Mouse (Mus musculus) gastrocnemius, adult 8-10 months (tissue): ENCODE data around the gene Sec61a2. TPM values are rescaled to one million over a fixed set of nuclear protein-coding genes. Genes with fewer than 3 reads are reported as not detected.
A peak's percentile ranks its signal among the peaks of the same experiment; 100 is the strongest.

Experiments used
- DNase-seq, 2 experiments: peaks; one replicate each; pipeline ENCODE4 v3.0.0; 2022; ENCODE audit warnings: low spot score in 2 of 2
- total RNA-seq, 4 experiments: library from RNA; stranded (reverse); gene quantifications; 2 replicates each; pipeline ENCODE4 v1.2.4; 2022

Gene Sec61a2
- total RNA-seq, 4 experiments from 2014 or later: 30.9 to 34.1 (median 33.6) TPM

- no peak for DNase-seq
Observed at GRCm38 (mm10) chr2:5889412-5889811, 5.8 kb downstream of the Sec61a2 start.

- DNase-seq: no peak
Observed at GRCm38 (mm10) chr2:5888865-5889264, 6.4 kb downstream of the Sec61a2 start.

GRCm38 (mm10) chr2:5877446-5877845, 17.8 kb downstream of the Sec61a2 start:
- no peak for DNase-seq

- no peak for DNase-seq
Observed at GRCm38 (mm10) chr2:5869746-5870145, 25.5 kb downstream of the Sec61a2 start.

GRCm38 (mm10) chr2:5867681-5868080, 27.6 kb downstream of the Sec61a2 start:
- no peak for DNase-seq

GRCm38 (mm10) chr2:5862834-5863233, 32.4 kb downstream of the Sec61a2 start, which contains the start of gene Gm13199:
Gene Gm13199, minus strand, starts transcription at chr2:5862934.
- no peak for DNase-seq

- no peak for DNase-seq
Observed at GRCm38 (mm10) chr2:5851866-5852265, 43.4 kb downstream of the Sec61a2 start.

- no peak for DNase-seq
Observed at GRCm38 (mm10) chr2:5851116-5851515, 44.1 kb downstream of the Sec61a2 start.

- no peak for DNase-seq
Observed at GRCm38 (mm10) chr2:5845826-5846225, 49.4 kb downstream of the Sec61a2 start.

GRCm38 (mm10) chr2:5844873-5845631, 50.2 kb downstream of the Sec61a2 start, which contains the start of the genes Nudt5 and Cdc123:
Gene Nudt5, plus strand, starts transcription at chr2:5845019.
Gene Cdc123, minus strand, starts transcription at chr2:5845164.
- peak; percentile 77 to 79 for DNase-seq

GRCm38 (mm10) chr2:5844181-5844872, 50.9 kb downstream of the Sec61a2 start:
- no peak for DNase-seq

GRCm38 (mm10) chr2:5840815-5841214, 54.4 kb downstream of the Sec61a2 start:
- DNase-seq: no peak

- no peak for DNase-seq
Observed at GRCm38 (mm10) chr2:5825265-5825913, 69.8 kb downstream of the Sec61a2 start.

- no peak for DNase-seq
Observed at GRCm38 (mm10) chr2:5824685-5825084, 70.5 kb downstream of the Sec61a2 start.

GRCm38 (mm10) chr2:5824213-5824612, 71.0 kb downstream of the Sec61a2 start:
- DNase-seq: no peak

GRCm38 (mm10) chr2:5822449-5822848, 72.8 kb downstream of the Sec61a2 start:
- no peak for DNase-seq

GRCm38 (mm10) chr2:5821264-5821663, 74.0 kb downstream of the Sec61a2 start:
- no peak for DNase-seq

Other genes with a start within 250 kb of the Sec61a2 start
- gene Camk1d, start 180.9 kb downstream of the Sec61a2 start, total RNA-seq: 1 to 10 TPM in 3 of 4 experiments, under 1 TPM in 1; 0.51 to 1.3 (median 1.1) TPM
- gene Nudt5, start 50.4 kb downstream of the Sec61a2 start, total RNA-seq: 1 to 10 TPM; 2.5 to 3.4 (median 2.9) TPM
- 10 to 100 TPM; 87.0 to 94.2 (median 90.6) TPM for gene Cdc123, start 50.3 kb downstream of the Sec61a2 start, total RNA-seq
- gene Gm13199, start 32.5 kb downstream of the Sec61a2 start, total RNA-seq: not detected
- gene Dhtkd1, start 47.4 kb upstream of the Sec61a2 start, total RNA-seq: 1 to 10 TPM; 1.2 to 4.9 (median 3.1) TPM
- gene Upf2, start 56.0 kb upstream of the Sec61a2 start, total RNA-seq: 10 to 100 TPM; 26.7 to 39.3 (median 31.9) TPM
- gene Proser2, start 234.8 kb upstream of the Sec61a2 start, total RNA-seq: under 1 TPM; 0.70 to 0.97 (median 0.90) TPM